Mouse (Mus musculus) layer of hippocampus, postnatal 36 days (tissue): ENCODE measurements around the gene Olfr593. TPM values are rescaled to one million over a fixed set of nuclear protein-coding genes. Genes with fewer than 3 reads are reported as not detected.
"Not testable (repeated sequence)": the region's sequence is repeated elsewhere in the genome, so short reads cannot be mapped to it uniquely, and the experiment has no call there.

Experiments used
- DNase-seq, 2 experiments: peaks; one replicate each; pipeline ENCODE4 v3.0.0; 2022
- microRNA-seq, 2 experiments: library from miRNA; unstranded; fragments of <30 nt; microRNA quantifications; one replicate each; pipeline ENCODE4 v1.2.0; 2021
- total RNA-seq, 2 experiments: library from RNA; stranded (reverse); gene quantifications; 2 replicates each; pipeline ENCODE4 v1.2.3; 2021

Gene Olfr593
- not detected for total RNA-seq

- no peak for DNase-seq
These were observed at the start of gene Olfr593 for GRCm38 (mm10) chr7:103211562-103211961. Gene Olfr593, plus strand, starts transcription at chr7:103211862.

DNA sequence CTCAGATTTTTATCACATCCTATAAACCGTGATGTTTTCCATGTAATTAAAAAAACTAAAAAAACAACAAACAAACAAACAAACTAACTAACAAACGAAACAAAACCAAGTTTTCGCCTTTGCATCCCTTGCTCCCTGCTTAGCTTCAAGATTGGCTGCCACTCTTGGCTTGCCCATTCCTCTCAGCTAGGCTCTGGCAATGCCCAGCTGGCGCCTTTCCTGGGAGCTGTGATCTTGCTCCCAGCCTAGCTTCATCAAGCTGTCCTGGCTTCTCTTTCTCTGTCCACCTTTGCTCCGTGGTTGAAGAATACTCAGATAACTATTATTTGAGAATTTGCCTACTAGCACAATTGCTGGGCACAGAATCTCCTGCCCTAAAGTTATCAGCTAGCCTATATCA, 42.0 kb upstream of the Olfr593 start:
- DNase-seq = no peak

DNA sequence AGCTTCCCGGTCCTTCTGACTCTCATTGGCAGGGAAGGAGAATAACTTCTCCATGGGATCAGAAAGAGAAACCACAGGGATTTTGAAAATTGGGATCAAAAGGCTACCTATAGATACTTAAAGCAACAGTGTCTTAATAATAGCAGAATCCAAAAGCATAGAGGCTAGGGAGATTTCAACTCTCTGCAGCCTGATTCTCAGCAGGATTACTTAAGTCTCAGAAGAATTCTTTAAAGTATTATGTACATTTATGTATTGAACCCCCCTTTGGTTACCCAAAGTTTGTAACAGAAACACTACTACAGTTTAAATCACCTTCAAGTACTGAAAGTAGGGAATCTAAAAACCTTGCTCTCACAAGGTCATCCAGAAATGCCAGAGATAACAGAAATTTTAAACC, 33.4 kb upstream of the Olfr593 start, which contains the start of gene Olfr591:
Gene Olfr591 (minus strand): TSS at position 101 of the 400 bp plus-strand sequence.
- DNase-seq = no peak

- not testable (repeated sequence) for DNase-seq
These were observed 27.2 kb upstream of the Olfr593 start, which contains the start of gene Olfr592 for GRCm38 (mm10) chr7:103184503-103184902. Gene Olfr592, plus strand, starts transcription at chr7:103184803.

- not testable (repeated sequence) for DNase-seq
These were observed 388 bp downstream of the Olfr593 start for GRCm38 (mm10) chr7:103212050-103212449.

DNA sequence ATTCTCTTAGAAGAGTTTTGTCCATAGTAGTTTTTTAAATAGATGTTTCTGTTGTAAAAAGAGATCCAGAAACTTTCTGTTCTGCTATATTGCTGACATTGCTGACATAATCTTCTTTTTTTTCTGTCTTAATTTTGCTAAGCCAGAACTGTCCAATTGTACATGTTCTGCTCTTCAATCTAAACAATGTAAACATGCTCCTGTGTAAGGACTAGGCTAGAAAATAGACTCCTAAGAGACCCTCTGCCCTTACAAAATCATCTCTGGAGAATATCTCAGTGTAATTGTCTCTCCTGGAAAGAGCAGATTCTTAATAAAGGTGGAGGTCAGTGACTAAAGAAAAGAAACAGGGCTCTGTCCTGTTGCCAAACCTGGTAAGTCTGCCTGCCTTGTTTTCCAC, 5.0 kb downstream of the Olfr593 start, which contains the start of gene Olfr594:
Gene Olfr594 (plus strand): TSS at position 301 of the 400 bp plus-strand sequence.
- DNase-seq = no peak

GRCm38 (mm10) chr7:103252405-103252804, 40.7 kb downstream of the Olfr593 start, which contains the start of gene Usp17ld:
Gene Usp17ld, minus strand, starts transcription at chr7:103252505.
- not testable (repeated sequence) for DNase-seq

Small RNAs within 50 kb of the gene (microRNA-seq; reads per million reads assigned to microRNA genes)
- gene Gm25171 = 0 reads per million in 2 experiments

Other genes with a start within 250 kb of the Olfr593 start
- gene Olfr576, start 249.2 kb upstream of the Olfr593 start, total RNA-seq = not detected
- not detected for gene Olfr577, start 235.9 kb upstream of the Olfr593 start, total RNA-seq
- gene Olfr578, start 222.5 kb upstream of the Olfr593 start, total RNA-seq = not detected
- not detected for gene Olfr582, start 173.8 kb upstream of the Olfr593 start, total RNA-seq
- gene Olfr583, start 160.6 kb upstream of the Olfr593 start, total RNA-seq = not detected
- not detected for gene Olfr584, start 130.0 kb upstream of the Olfr593 start, total RNA-seq
- not detected for gene Olfr585, start 114.1 kb upstream of the Olfr593 start, total RNA-seq
- not detected for gene Olfr586, start 86.2 kb upstream of the Olfr593 start, total RNA-seq
- gene Olfr588-ps1, start 71.0 kb upstream of the Olfr593 start, total RNA-seq = not detected
- not detected for gene Olfr589, start 55.5 kb upstream of the Olfr593 start, total RNA-seq
- gene Olfr591, start 33.5 kb upstream of the Olfr593 start, total RNA-seq = not detected
- gene Olfr592, start 27.1 kb upstream of the Olfr593 start, total RNA-seq = not detected
- gene Olfr594, start 5.1 kb downstream of the Olfr593 start, total RNA-seq = not detected
- not detected for gene Usp17ld, start 40.6 kb downstream of the Olfr593 start, total RNA-seq
- not detected for gene Olfr596, start 93.8 kb downstream of the Olfr593 start, total RNA-seq
- gene Olfr597, start 104.5 kb downstream of the Olfr593 start, total RNA-seq = not detected
- gene Olfr598, start 111.7 kb downstream of the Olfr593 start, total RNA-seq = not detected
- gene Olfr599, start 124.1 kb downstream of the Olfr593 start, total RNA-seq = not detected
- gene Olfr600, start 137.8 kb downstream of the Olfr593 start, total RNA-seq = not detected
- gene Olfr601, start 150.8 kb downstream of the Olfr593 start, total RNA-seq = not detected
- gene Olfr603, start 174.3 kb downstream of the Olfr593 start, total RNA-seq = not detected
- not detected for gene Usp17lc, start 203.2 kb downstream of the Olfr593 start, total RNA-seq
- not detected for gene Olfr605, start 233.6 kb downstream of the Olfr593 start, total RNA-seq
- not detected for gene Olfr606, start 237.2 kb downstream of the Olfr593 start, total RNA-seq